Mouse (Mus musculus) macrophage (primary cell): ENCODE measurements around the gene Csf2rb. TPM values are rescaled to one million over a fixed set of nuclear protein-coding genes. Genes with fewer than 3 reads are reported as not detected.
"Not testable (repeated sequence)": the region's sequence is repeated elsewhere in the genome, so short reads cannot be mapped to it uniquely, and the experiment has no call there.

Experiments
- H3K27ac ChIP-seq: fragments of 350-480 bp; formaldehyde crosslinking; 2 replicates; pipeline ENCODE4 v1.9.0; 2021
- H3K36me3 ChIP-seq: fragments of 350-480 bp; formaldehyde crosslinking; 2 replicates; pipeline ENCODE4 v1.9.0; 2021; ENCODE audit errors: inconsistent target
- H3K4me3 ChIP-seq: fragments of 350-480 bp; formaldehyde crosslinking; 2 replicates; pipeline ENCODE4 v1.9.0; 2021; ENCODE audit errors: inconsistent target
- H3K79me2 ChIP-seq: fragments of 350-480 bp; formaldehyde crosslinking; 2 replicates; pipeline ENCODE4 v1.9.0; 2021; ENCODE audit errors: inconsistent target
- WGBS: methylation state at CpG from one replicate; pipeline ENCODE4 v1.1.7; 2026; ENCODE audit warnings: inconsistent platforms; ENCODE audit not compliant: missing documents; 5-methylcytosine and 5-hydroxymethylcytosine counted together
- polyA plus RNA-seq: library from polyadenylated mRNA; stranded (reverse); fragments of 250-400 nt; gene quantifications from 3 replicates; pipeline ENCODE4 v1.2.4, GENCODE M21; 2018; ENCODE audit warnings: inconsistent platforms

The Csf2rb gene
- polyA plus RNA-seq, 1 experiment from 2014 or later = 406 TPM

- no peak overlapping the region for H3K27ac ChIP-seq
- H3K36me3 ChIP-seq = peaks cover 41% of the 10 kb centered on the region; the same call in 1 of the 2 replicates
- H3K4me3 ChIP-seq = no peak overlapping the region
- WGBS = 59% methylated on average over 3 of the region's 3 CpGs
- H3K79me2 ChIP-seq = peaks cover 63% of the 10 kb centered on the region
Measured at GRCm38 (mm10) chr15:78334380-78334779, 8.8 kb downstream of the Csf2rb start.

DNA sequence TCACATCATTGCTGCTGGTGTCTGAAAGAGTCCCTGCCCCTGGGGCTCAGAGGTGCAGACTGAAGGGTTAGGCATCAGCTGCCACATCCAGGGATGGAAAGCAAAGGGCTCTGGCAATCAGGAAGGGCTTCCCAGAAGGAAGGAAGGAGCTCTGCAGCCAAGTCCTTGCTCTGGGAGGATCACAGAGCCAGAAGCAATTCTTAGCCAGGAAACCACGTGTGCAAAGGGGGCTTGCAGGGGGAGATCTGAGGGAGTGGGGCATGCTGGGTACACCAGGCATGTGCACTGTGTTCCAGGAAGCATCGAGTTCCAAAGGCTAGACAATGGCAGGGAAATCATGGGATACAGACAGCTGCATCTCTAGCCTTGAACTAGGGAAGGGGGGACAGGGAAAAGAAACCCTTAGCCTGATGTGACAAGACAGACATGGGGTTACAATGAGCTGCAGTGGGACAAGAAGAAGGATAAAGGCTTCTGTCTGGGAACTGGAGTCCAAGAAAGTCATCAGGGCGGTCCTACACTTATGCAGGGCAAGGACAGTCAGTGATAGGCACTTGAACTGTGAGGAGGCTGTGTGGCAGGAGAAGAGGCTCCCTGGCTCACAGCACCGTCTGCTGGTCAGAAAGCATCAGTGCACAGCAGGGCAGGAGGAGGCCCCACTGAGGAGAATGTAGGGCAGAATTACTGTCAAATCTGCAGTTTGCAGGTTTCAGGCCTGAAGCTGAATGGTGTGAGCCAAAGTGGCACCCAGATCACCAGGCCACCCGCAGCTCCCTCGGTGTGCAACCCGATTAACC, 14.3 kb downstream of the Csf2rb start:
- H3K79me2 ChIP-seq, H3K27ac ChIP-seq, H3K4me3 ChIP-seq: not testable (repeated sequence)
- 65% methylated on average over 6 of the region's 7 CpGs for WGBS
- peaks cover 81% of the 10 kb centered on the region for H3K36me3 ChIP-seq

DNA sequence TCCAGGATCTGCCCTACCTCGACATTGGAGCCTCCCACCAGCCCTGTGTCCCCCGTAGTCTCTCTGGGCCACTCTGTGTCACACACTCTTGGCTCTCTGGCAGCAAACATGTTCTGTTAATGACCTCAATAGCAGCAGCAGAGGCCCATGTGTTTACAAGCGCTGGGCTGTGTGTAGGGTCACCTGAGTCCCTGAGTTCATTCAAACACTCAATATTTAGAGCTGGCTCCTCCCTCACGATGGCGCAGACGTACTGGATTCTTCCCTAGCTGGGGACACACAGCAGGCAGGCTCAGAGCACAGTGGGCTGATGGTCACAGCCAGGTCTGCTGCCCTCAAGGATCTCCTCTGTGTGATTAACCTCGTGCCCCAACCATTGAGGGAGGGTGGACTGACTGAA, 15.4 kb downstream of the Csf2rb start:
- not testable (repeated sequence) for H3K79me2 ChIP-seq, H3K27ac ChIP-seq, H3K4me3 ChIP-seq
- WGBS = 100% methylated on average over 1 of the region's 7 CpGs
- H3K36me3 ChIP-seq = peaks cover 80% of the 10 kb centered on the region

GRCm38 (mm10) chr15:78343683-78344082, 18.1 kb downstream of the Csf2rb start:
- WGBS = 77% methylated on average over 1 of the region's 1 CpGs
- H3K79me2 ChIP-seq = no peaks in the 10 kb centered on the region
- peaks cover 87% of the 10 kb centered on the region for H3K36me3 ChIP-seq
- H3K4me3 ChIP-seq = no peak overlapping the region
- no peak overlapping the region for H3K27ac ChIP-seq

- 97% methylated on average over 3 of the region's 3 CpGs for WGBS
- Histone ChIP-seq H3K79me2 (no peaks in the 10 kb centered on the region), H3K36me3 (peaks cover 83% of the 10 kb centered on the region), H3K4me3 (no peak overlapping the region), H3K27ac (no peak overlapping the region)
Measured at GRCm38 (mm10) chr15:78344567-78344966, 19.0 kb downstream of the Csf2rb start.

DNA sequence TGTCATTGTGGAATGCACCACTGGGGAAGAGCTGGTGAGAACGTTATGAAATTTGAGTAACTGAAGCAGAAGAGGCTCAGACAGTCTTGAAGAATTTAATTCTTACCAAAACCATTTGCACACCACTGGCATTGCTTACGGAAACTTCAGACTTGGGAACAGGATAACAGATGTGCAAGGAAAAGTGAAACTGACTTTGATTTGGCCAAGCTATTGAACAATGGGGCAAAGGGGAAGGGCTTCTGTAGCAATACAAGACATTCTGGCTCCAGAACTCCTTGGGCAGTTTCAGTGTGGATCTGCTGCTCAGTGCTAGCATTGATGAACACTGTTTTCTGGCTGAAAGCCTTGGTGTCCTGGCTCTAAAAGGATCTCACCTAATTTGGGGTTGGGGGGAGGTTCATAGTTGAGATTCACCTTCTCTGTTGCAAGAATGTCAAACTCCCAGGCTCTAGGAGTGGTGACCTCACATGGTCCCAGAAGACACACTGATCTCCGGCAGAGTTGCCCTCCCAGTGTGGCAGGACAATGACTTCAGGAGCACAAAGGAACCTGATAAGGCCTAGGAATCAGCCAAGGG, 26.1 kb downstream of the Csf2rb start:
- H3K27ac ChIP-seq = no peak overlapping the region
- peaks cover 21% of the 10 kb centered on the region; the same call in 1 of the 2 replicates for H3K36me3 ChIP-seq
- WGBS = 69% methylated on average over 2 of the region's 3 CpGs
- no peaks in the 10 kb centered on the region for H3K79me2 ChIP-seq
- no peak overlapping the region for H3K4me3 ChIP-seq

DNA sequence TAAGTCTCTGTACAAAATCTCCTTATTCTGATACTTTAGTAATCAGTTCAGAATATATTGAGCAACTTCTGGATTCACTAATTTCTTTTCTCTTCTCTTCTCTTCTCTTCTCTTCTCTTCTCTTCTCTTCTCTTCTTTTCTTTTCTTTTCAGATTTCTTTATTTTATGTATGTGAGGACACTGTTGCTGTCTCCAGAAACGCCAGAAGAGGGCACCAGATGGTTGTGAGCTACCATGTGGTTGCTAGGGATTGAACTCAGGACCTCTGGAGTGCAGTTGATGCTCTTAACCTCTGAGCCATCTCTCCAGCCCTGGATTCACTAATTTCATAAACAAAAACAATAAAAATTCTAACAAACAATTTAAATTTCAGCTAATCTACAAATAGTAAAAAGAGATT, 29.4 kb downstream of the Csf2rb start:
- H3K36me3 ChIP-seq = no peaks in the 10 kb centered on the region
- H3K27ac ChIP-seq = no peak overlapping the region
- 14% methylated on average over 1 of the region's 1 CpGs for WGBS
- H3K4me3 ChIP-seq = no peak overlapping the region
- H3K79me2 ChIP-seq = no peaks in the 10 kb centered on the region

DNA sequence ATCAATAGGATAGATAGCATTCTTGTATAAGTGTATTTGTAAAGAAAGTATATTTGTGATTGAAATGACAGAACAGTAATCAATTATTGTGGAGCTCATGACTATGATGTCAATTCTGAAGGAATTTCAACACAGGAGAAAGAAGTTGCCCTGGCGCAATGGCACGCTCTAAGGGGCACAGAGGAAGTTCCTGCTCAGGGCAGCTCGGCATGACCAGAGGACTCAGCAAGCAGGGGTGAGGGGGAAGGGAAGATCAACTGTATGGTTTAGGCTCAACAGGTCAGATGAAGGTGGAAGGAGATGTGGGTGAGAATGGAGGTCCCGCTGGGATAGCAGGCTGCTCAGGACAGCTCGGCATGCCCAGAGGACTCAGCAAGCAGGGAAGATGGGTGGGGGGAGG, 30.0 kb downstream of the Csf2rb start:
- no peaks in the 10 kb centered on the region for H3K79me2 ChIP-seq
- H3K27ac ChIP-seq = no peak overlapping the region
- whole genome bisulfite sequencing = 38% methylated on average over 5 of the region's 5 CpGs
- H3K36me3 ChIP-seq = no peaks in the 10 kb centered on the region
- no peak overlapping the region for H3K4me3 ChIP-seq

DNA sequence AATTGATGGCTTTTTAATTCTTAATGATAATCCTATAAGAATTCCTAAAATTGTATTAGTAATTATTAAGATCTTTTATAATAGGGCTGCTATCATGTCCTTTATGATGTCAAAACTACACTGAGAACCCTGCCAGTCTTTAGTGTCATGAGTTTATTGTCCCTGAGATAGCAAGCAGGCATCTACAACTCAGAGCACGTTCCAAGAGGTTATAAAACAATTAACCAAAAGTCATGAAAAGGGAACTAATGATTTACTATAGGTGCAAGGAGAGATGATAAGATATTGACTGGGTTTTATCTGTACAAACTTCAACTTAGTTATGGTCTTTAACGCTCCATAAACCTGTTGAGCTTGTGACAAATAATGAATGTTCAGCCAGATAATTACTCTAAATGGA, 40.4 kb downstream of the Csf2rb start:
- Histone ChIP-seq H3K27ac (no peak overlapping the region), H3K79me2 (no peaks in the 10 kb centered on the region), H3K36me3 (no peaks in the 10 kb centered on the region), H3K4me3 (no peak overlapping the region)
- 88% methylated on average over 2 of the region's 2 CpGs for WGBS

DNA sequence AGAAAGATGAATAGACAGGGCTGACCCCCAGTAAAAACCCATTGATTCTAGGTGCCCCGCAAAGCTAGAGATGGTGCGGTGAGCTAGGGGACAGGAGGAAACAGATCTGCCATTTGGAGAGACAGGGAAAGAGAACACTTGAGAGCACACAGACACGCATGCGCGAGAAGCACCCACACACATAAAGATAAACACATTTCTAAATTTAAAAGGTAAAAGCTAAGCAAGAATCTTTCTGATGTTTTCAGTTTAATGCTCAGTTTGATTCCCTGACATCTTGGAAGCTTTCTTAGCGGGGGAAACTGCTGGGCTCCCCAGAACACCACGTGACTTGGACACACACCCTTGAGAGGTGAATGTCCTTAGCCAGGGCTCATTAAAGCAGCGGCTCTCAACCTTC, 41.3 kb downstream of the Csf2rb start:
- Histone ChIP-seq H3K36me3 (no peaks in the 10 kb centered on the region), H3K4me3 (no peak overlapping the region), H3K27ac (no peak overlapping the region), H3K79me2 (no peaks in the 10 kb centered on the region)
- 93% methylated on average over 8 of the region's 8 CpGs for WGBS

GRCm38 (mm10) chr15:78367811-78368210, 42.3 kb downstream of the Csf2rb start:
- 78% methylated on average over 3 of the region's 3 CpGs for WGBS
- no peak overlapping the region for H3K27ac ChIP-seq
- H3K79me2 ChIP-seq = no peaks in the 10 kb centered on the region
- H3K36me3 ChIP-seq = no peaks in the 10 kb centered on the region
- no peak overlapping the region for H3K4me3 ChIP-seq

DNA sequence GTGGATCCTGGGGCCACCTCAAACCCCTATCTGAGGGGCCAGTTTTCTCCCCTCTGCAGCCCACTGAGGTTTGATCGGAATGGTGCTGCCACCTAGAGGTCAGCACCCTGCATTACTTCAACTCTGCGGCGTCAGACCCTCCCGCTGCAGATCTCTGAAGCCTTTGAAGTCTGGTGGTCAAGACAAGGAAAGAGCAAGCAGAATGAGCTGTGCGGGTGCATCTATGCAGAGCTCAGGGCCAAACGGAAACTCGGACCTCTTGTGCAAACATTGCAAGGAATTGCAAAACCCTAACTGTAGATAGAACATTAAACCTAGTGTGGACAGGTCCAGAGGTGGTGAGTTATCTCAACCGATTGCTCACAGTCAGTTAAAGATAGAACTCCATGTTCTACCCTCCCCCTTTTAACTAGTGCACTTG, 43.4 kb downstream of the Csf2rb start:
- no peak overlapping the region for H3K27ac ChIP-seq
- no peaks in the 10 kb centered on the region for H3K79me2 ChIP-seq
- no peaks in the 10 kb centered on the region for H3K36me3 ChIP-seq
- no peak overlapping the region for H3K4me3 ChIP-seq
- 2% methylated on average over 8 of the region's 8 CpGs for WGBS

DNA sequence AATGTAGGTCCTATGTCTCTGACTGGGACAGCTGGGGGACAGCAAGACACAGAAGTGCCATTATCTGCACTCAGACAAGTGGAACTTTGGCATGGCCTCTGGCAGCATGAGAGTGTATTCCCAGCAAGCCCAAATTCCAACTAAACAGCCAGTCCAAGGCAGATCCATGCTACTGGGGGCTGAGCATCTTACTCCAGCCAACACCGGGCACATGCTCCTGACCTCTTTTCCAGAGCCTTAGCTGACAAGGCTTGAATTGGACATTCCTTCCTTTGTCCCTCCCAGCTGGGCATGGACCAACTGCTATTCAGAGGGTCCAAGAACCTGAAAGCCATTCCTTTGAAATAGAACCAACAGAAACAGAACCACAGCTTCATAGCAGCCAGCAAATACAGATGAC, 44.1 kb downstream of the Csf2rb start:
- Histone ChIP-seq H3K79me2 (no peaks in the 10 kb centered on the region), H3K36me3 (no peaks in the 10 kb centered on the region), H3K4me3 (no peak overlapping the region), H3K27ac (no peak overlapping the region)
- WGBS = 100% methylated on average over 1 of the region's 1 CpGs

DNA sequence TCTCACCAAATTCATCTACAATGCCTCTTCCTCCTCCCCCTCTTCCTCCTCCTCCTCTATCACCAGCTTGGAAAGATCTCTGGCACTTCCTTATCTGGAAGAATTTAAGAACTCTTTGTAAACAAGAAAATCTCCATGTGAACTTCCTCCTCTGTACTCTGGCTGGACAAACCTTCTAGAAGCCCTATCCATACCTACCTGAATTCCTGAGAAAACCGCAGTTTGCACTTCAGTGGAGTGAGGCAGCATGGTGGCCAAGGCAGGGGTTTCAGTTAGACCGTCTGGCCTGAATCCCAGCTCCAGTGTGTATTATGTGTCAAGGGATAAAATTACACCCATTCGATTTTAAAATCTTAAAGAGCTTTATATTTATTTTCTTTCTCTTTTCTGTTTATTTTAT, 47.2 kb downstream of the Csf2rb start:
- WGBS = 80% methylated on average over 3 of the region's 3 CpGs
- H3K4me3 ChIP-seq = no peak overlapping the region
- H3K79me2 ChIP-seq = no peaks in the 10 kb centered on the region
- no peaks in the 10 kb centered on the region for H3K36me3 ChIP-seq
- H3K27ac ChIP-seq = no peak overlapping the region

DNA sequence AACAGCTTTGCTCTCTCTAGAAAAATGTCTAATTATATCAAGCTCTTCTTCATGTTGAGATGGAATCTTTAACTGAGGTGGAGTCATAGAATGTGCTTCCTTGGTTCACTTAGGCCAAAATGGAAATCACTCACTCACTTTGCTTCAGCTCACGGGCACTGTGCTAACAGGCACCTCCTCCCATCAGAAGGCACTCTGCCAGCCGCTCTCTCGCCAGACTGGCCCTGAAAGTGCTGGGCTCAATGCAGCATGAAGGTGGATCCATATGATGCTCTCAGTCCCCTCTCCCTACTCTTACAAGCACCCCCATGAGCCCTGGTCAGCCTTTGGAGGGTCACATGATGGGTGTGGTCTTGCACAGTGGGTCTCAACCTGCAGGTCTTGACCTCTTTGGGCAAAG, 48.7 kb downstream of the Csf2rb start:
- no peak overlapping the region for H3K4me3 ChIP-seq
- H3K79me2 ChIP-seq = no peaks in the 10 kb centered on the region
- H3K27ac ChIP-seq = no peak overlapping the region
- no peaks in the 10 kb centered on the region for H3K36me3 ChIP-seq
- WGBS = 90% methylated on average over 3 of the region's 3 CpGs
